Mouse (Mus musculus) heart, embryonic 13.5 days (tissue): ENCODE measurements around the gene Dnpep. TPM values are rescaled to one million over a fixed set of nuclear protein-coding genes. Genes with fewer than 3 reads are reported as not detected.

Experiments
- ATAC-seq: fragments of 200-750 bp; cut with Nextera tagmentation; 2 replicates; pipeline ENCODE4 v1.8.0; 2017; ENCODE audit warnings: moderate TSS enrichment; ENCODE audit not compliant: insufficient number of reproducible peaks, low FRiP score, low TSS enrichment; ENCODE audit errors: extremely low read depth
- H3K27ac ChIP-seq: fragments of 300-500 bp; sonication (generic); replicated peaks from 2 replicates; pipeline ENCODE4 v1.5.1; 2015; ENCODE audit warnings: moderate library complexity, mild to moderate bottlenecking, inconsistent platforms
- H3K27me3 ChIP-seq: fragments of 300-500 bp; sonication (generic); replicated peaks from 2 replicates; pipeline ENCODE4 v1.6.1; 2015; ENCODE audit warnings: mild to moderate bottlenecking, inconsistent platforms
- H3K36me3 ChIP-seq: fragments of 300-500 bp; sonication (generic); 2 replicates; pipeline ENCODE4 v1.6.1; 2015; ENCODE audit warnings: mild to moderate bottlenecking, inconsistent platforms
- H3K4me1 ChIP-seq: fragments of 300-500 bp; sonication (generic); 2 replicates; pipeline ENCODE4 v1.6.1; 2015; ENCODE audit warnings: inconsistent platforms
- H3K4me2 ChIP-seq: fragments of 300-500 bp; sonication (generic); 2 replicates; pipeline ENCODE4 v1.6.1; 2015; ENCODE audit warnings: inconsistent platforms, mild to moderate bottlenecking, moderate library complexity
- H3K4me3 ChIP-seq: fragments of 300-500 bp; sonication (generic); 2 replicates; pipeline ENCODE4 v1.5.1; 2015; ENCODE audit warnings: moderate library complexity, mild to moderate bottlenecking, inconsistent platforms
- H3K9ac ChIP-seq: fragments of 300-500 bp; sonication (generic); 2 replicates; pipeline ENCODE4 v1.6.1; 2015; ENCODE audit warnings: inconsistent platforms, mild to moderate bottlenecking, moderate library complexity
- H3K9me3 ChIP-seq: fragments of 300-500 bp; sonication (generic); 2 replicates; pipeline ENCODE4 v1.6.1; 2016; ENCODE audit warnings: inconsistent platforms
- WGBS: fragments of 180-500 bp; shearing (Covaris S2); methylation state at CpG from one replicate; pipeline ENCODE4 v1.1.7; 2015; ENCODE audit warnings: mixed read lengths; 5-methylcytosine and 5-hydroxymethylcytosine counted together
- polyA plus RNA-seq: library from polyadenylated mRNA; unstranded; fragments of >200 nt; fragmentation: Nextera tagmentation; extraction: Ambion mirVana; gene quantifications from 2 replicates; pipeline ENCODE4 v1.2.1, GENCODE M21; 2015

Gene Dnpep
- polyA plus RNA-seq, 1 experiment from 2014 or later = 115 TPM

GRCm38 (mm10) chr1:75319166-75319565 is 1.4 kb upstream of the Dnpep start:
- no peak overlapping the region for H3K4me2 ChIP-seq
- H3K27me3 ChIP-seq = no peaks in the 10 kb centered on the region
- no peak overlapping the region for H3K27ac ChIP-seq
- H3K4me1 ChIP-seq = peaks cover 15% of the 10 kb centered on the region
- peaks cover 16% of the 10 kb centered on the region for H3K36me3 ChIP-seq
- WGBS = 81% methylated on average over 10 of the region's 10 CpGs
- peak overlapping the region; percentile 14; the same call in 1 of the 2 replicates for H3K9ac ChIP-seq
- no peak for ATAC-seq
- H3K4me3 ChIP-seq = no peak overlapping the region
- no peaks in the 10 kb centered on the region for H3K9me3 ChIP-seq

DNA sequence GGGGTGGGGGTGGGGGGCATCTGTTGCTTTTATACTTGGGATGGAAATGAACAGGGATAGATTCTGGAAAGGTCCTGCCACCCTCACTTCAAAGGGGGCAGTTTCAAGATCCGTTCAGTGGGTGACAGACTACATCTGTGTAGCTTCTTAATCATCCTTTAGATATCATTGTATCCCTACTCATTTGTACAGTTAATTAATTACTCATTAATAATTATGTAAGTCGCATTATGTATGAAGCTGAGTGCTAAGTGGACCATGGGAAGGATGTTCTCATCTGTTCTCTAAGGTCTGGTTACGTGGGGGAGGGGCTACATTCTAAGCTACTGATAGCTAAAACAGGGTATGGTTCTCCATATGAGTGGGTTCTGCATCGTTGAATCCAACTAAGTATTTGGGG is 946 bp upstream of the Dnpep start:
- H3K4me2 ChIP-seq = no peak overlapping the region
- no peak overlapping the region for H3K27ac ChIP-seq
- no peak overlapping the region for H3K4me3 ChIP-seq
- H3K27me3 ChIP-seq = no peaks in the 10 kb centered on the region
- no peak overlapping the region for H3K9ac ChIP-seq
- no peak for ATAC-seq
- peaks cover 20% of the 10 kb centered on the region for H3K36me3 ChIP-seq
- no peaks in the 10 kb centered on the region for H3K9me3 ChIP-seq
- WGBS = 85% methylated on average over 4 of the region's 4 CpGs
- peaks cover 15% of the 10 kb centered on the region for H3K4me1 ChIP-seq

GRCm38 (mm10) chr1:75318301-75318700 is 511 bp upstream of the Dnpep start:
- Histone ChIP-seq H3K9ac (peak overlapping the region; percentile 71), H3K9me3 (no peaks in the 10 kb centered on the region), H3K4me3 (peak overlapping the region; percentile 36), H3K27me3 (no peaks in the 10 kb centered on the region), H3K4me1 (peaks cover 15% of the 10 kb centered on the region), H3K36me3 (peaks cover 25% of the 10 kb centered on the region), H3K4me2 (peak overlapping the region; percentile 62), H3K27ac (peak overlapping the region; percentile 62)
- no peak for ATAC-seq
- 55% methylated on average over 3 of the region's 3 CpGs for WGBS

DNA sequence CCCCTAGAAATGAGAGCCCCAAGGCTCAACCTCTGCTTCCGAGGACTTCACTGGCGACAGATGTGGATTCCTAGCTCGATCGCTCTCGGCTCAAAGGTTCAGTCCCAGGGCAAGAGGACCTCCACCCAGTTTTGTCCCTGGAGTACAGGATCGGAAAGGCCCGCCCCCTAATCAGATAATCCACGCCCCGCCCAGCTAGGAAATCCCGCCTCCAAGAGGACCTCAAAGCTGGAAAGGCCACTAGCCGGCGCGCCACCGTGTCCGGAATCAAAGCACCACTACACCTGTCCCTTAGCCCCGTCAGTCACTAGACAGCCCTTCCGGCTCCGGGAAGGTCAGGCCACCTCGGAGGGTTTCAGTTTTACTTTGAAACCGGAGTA is 939 bp downstream of the Dnpep start:
- H3K27ac ChIP-seq = peak overlapping the region; percentile 95
- H3K4me1 ChIP-seq = peaks cover 15% of the 10 kb centered on the region
- H3K4me3 ChIP-seq = peak overlapping the region; percentile 80
- ATAC-seq = peak; percentile 6; the same call in 1 of the 2 replicates
- no peaks in the 10 kb centered on the region for H3K27me3 ChIP-seq
- H3K4me2 ChIP-seq = peak overlapping the region; percentile 89
- peak overlapping the region; percentile 87 for H3K9ac ChIP-seq
- H3K36me3 ChIP-seq = peaks cover 39% of the 10 kb centered on the region
- H3K9me3 ChIP-seq = no peaks in the 10 kb centered on the region
- under 1% methylated on average over 20 of the region's 20 CpGs for WGBS

GRCm38 (mm10) chr1:75315456-75316365 is 2.1 kb downstream of the Dnpep start:
- Histone ChIP-seq H3K4me1 (peaks cover 15% of the 10 kb centered on the region), H3K9ac (peak overlapping the region; percentile 87), H3K27me3 (no peaks in the 10 kb centered on the region), H3K36me3 (peaks cover 51% of the 10 kb centered on the region), H3K4me3 (peak overlapping the region; percentile 80), H3K27ac (peak overlapping the region; percentile 95; the same call in 1 of the 2 replicates), H3K9me3 (no peaks in the 10 kb centered on the region), H3K4me2 (peak overlapping the region; percentile 89)
- WGBS = 82% methylated on average over 29 of the region's 29 CpGs
- ATAC-seq = no peak

DNA sequence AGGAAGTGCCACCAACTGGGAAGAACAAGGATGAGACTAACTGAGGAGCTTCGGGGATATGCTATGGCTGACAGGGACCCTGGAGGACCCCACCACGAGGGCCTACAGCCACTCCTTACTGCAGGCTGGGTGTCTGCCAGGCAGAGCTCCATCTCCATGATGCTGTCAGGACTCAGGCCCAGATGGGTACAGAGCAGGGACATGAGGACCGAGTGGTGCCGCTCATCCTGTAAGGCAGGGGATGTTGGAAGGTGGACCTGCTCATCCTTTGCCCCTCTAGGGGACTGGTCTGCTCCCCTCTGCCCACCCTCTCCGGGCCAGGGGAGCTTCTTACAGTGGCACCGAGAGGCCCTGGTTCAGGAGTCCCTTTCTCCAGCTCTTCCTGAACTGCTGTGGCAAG is 2.8 kb downstream of the Dnpep start:
- Histone ChIP-seq H3K36me3 (peaks cover 58% of the 10 kb centered on the region), H3K9me3 (no peaks in the 10 kb centered on the region), H3K4me2 (no peak overlapping the region), H3K27ac (no peak overlapping the region), H3K9ac (no peak overlapping the region), H3K4me1 (peaks cover 15% of the 10 kb centered on the region), H3K4me3 (no peak overlapping the region), H3K27me3 (no peaks in the 10 kb centered on the region)
- no peak for ATAC-seq
- 83% methylated on average over 6 of the region's 6 CpGs for WGBS

- Histone ChIP-seq H3K9ac (no peak overlapping the region), H3K4me3 (no peak overlapping the region), H3K4me1 (peaks cover 11% of the 10 kb centered on the region), H3K36me3 (peaks cover 90% of the 10 kb centered on the region), H3K27me3 (no peaks in the 10 kb centered on the region), H3K4me2 (no peak overlapping the region), H3K27ac (no peak overlapping the region), H3K9me3 (no peaks in the 10 kb centered on the region)
- WGBS = 93% methylated on average over 6 of the region's 6 CpGs
- no peak for ATAC-seq
Measured at GRCm38 (mm10) chr1:75311694-75312093, 6.1 kb downstream of the Dnpep start.

- Histone ChIP-seq H3K36me3 (peaks cover 33% of the 10 kb centered on the region), H3K9ac (no peak overlapping the region), H3K4me2 (no peak overlapping the region), H3K27me3 (no peaks in the 10 kb centered on the region), H3K4me3 (no peak overlapping the region), H3K27ac (no peak overlapping the region), H3K4me1 (no peaks in the 10 kb centered on the region), H3K9me3 (no peaks in the 10 kb centered on the region)
- 61% methylated on average over 2 of the region's 2 CpGs for WGBS
- no peak for ATAC-seq
Measured at GRCm38 (mm10) chr1:75304662-75305061, 13.1 kb downstream of the Dnpep start.

- H3K36me3 ChIP-seq = no peaks in the 10 kb centered on the region
- 70% methylated on average over 5 of the region's 5 CpGs for WGBS
Measured at GRCm38 (mm10) chr1:75294294-75294693, 23.5 kb downstream of the Dnpep start.

DNA sequence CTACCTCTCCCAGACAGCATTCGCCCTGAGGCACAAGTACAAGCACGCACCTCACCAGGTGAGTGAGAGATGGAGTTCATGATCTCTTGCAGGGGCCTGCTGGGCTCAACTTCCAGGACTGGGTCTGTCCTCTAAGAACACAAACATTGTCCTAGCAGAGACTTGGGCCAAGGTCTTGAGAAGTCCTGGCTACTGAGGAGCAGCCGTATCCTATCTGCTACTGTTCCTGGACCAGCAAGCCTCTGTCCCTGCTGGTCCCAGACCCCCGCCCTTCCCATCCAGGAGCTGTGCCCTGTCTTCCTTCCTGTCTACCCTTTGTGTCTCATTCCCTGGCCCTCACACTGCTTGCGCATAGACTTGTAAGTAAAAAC is 24.5 kb downstream of the Dnpep start:
- H3K9me3 ChIP-seq = no peaks in the 10 kb centered on the region
- peaks cover 21% of the 10 kb centered on the region for H3K4me1 ChIP-seq
- ATAC-seq = no peak
- 68% methylated on average over 5 of the region's 5 CpGs for WGBS
- peak overlapping the region; percentile 79 for H3K27ac ChIP-seq
- H3K4me3 ChIP-seq = no peak overlapping the region
- H3K36me3 ChIP-seq = no peaks in the 10 kb centered on the region
- H3K27me3 ChIP-seq = peaks cover 2% of the 10 kb centered on the region; the same call in 1 of the 2 replicates
- H3K9ac ChIP-seq = no peak overlapping the region
- peak overlapping the region; percentile 16; the same call in 1 of the 2 replicates for H3K4me2 ChIP-seq

More at GRCm38 (mm10) chr1:75294294-75294693, 23.5 kb downstream of the Dnpep start:
- Histone ChIP-seq H3K27me3 (no peaks in the 10 kb centered on the region), H3K9ac (no peak overlapping the region), H3K4me1 (peaks cover 21% of the 10 kb centered on the region), H3K9me3 (no peaks in the 10 kb centered on the region), H3K4me2 (no peak overlapping the region), H3K4me3 (no peak overlapping the region), H3K27ac (no peak overlapping the region)
- ATAC-seq = no peak

DNA sequence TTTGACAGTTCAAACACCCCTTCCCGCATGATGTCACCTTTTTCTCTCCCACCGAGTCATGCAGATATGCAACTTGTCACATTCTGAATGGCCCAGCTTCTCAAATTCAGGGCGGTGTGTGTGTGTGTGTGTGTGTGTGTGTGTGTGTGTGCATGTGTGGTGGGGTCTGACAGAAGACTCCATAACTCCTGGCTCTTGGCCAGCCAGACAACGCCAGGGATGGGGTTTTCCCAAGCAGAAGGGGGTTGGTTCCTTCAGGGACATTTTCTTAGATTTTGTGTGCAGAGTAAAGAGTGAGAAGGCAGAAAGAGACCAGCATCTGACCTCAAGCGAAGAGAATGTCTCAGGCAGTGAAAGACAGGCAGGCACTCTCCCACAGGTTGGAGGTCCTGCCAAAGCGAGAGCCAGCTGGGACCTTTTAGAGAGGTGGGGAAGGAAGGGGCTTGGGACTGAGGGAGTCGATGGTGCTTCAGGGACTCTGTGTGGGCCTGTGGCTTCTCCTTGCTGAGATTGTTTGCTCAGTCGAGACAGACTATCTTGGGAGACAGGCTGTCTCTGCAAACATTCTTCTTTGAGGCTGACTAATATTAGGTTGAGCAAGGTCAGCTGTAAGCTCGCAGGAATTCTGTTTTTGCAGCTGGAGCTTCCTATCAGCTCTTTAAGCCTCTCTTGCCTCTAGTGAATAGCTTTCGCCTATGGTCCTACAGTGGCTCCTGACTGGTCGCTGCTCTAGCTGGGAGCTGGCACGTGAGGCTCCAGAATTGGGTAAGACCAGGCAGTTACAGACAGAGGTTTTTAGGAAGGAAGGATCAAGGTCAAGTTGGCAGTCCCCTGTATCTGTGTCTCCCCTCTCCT is 25.1 kb downstream of the Dnpep start:
- Histone ChIP-seq H3K4me3 (no peak overlapping the region), H3K9me3 (no peaks in the 10 kb centered on the region), H3K36me3 (no peaks in the 10 kb centered on the region), H3K4me1 (peaks cover 21% of the 10 kb centered on the region), H3K4me2 (peak overlapping the region; percentile 16), H3K27me3 (peaks cover 7% of the 10 kb centered on the region; the same call in 1 of the 2 replicates), H3K9ac (0 out of 2 replicates have a peak overlapping the region, but pooled peaks have one; percentile 5), H3K27ac (peak overlapping the region; percentile 79)
- no peak for ATAC-seq
- WGBS = 20% methylated on average over 12 of the region's 12 CpGs
